Mouse (Mus musculus) hindbrain, embryonic 12.5 days (tissue): ENCODE measurements around the gene Xpr1. TPM values are rescaled to one million over a fixed set of nuclear protein-coding genes. Genes with fewer than 3 reads are reported as not detected.

Source experiments
- ATAC-seq: fragments of 200-750 bp; cut with Nextera tagmentation; 2 replicates; pipeline ENCODE4 v1.8.0; 2017; ENCODE audit warnings: moderate TSS enrichment; ENCODE audit not compliant: low FRiP score
- H3K27ac ChIP-seq: fragments of 300-500 bp; sonication (generic); 2 replicates; pipeline ENCODE4 v1.5.1; 2016; ENCODE audit warnings: mild to moderate bottlenecking
- H3K27me3 ChIP-seq: fragments of 300-500 bp; sonication (generic); 2 replicates; pipeline ENCODE4 v1.6.1; 2016; ENCODE audit warnings: mild to moderate bottlenecking
- H3K36me3 ChIP-seq: fragments of 300-500 bp; sonication (generic); 2 replicates; pipeline ENCODE4 v1.6.1; 2016; ENCODE audit warnings: mild to moderate bottlenecking
- H3K4me1 ChIP-seq: fragments of 300-500 bp; sonication (generic); 2 replicates; pipeline ENCODE4 v1.6.1; 2016
- H3K4me2 ChIP-seq: fragments of 300-500 bp; sonication (generic); replicated peaks from 2 replicates; pipeline ENCODE4 v1.6.1; 2016; ENCODE audit warnings: mild to moderate bottlenecking
- H3K4me3 ChIP-seq: fragments of 300-500 bp; sonication (generic); 2 replicates; pipeline ENCODE4 v1.5.1; 2016; ENCODE audit warnings: mild to moderate bottlenecking
- H3K9ac ChIP-seq: fragments of 300-500 bp; sonication (generic); 2 replicates; pipeline ENCODE4 v1.6.1; 2016; ENCODE audit warnings: mild to moderate bottlenecking, moderate library complexity
- H3K9me3 ChIP-seq: fragments of 300-500 bp; sonication (generic); replicated peaks from 2 replicates; pipeline ENCODE4 v1.6.1; 2016; ENCODE audit warnings: mild to moderate bottlenecking
- WGBS: fragments of 180-500 bp; shearing (Covaris S2); methylation state at CpG from one replicate; pipeline ENCODE4 v1.1.7; 2016; 5-methylcytosine and 5-hydroxymethylcytosine counted together
- polyA plus RNA-seq: library from polyadenylated mRNA; unstranded; fragments of >200 nt; fragmentation: Nextera tagmentation; extraction: Ambion mirVana; gene quantifications from 2 replicates; pipeline ENCODE4 v1.2.1, GENCODE M21; 2016

Gene Xpr1
- polyA plus RNA-seq, 1 experiment from 2014 or later: 31.1 TPM

DNA sequence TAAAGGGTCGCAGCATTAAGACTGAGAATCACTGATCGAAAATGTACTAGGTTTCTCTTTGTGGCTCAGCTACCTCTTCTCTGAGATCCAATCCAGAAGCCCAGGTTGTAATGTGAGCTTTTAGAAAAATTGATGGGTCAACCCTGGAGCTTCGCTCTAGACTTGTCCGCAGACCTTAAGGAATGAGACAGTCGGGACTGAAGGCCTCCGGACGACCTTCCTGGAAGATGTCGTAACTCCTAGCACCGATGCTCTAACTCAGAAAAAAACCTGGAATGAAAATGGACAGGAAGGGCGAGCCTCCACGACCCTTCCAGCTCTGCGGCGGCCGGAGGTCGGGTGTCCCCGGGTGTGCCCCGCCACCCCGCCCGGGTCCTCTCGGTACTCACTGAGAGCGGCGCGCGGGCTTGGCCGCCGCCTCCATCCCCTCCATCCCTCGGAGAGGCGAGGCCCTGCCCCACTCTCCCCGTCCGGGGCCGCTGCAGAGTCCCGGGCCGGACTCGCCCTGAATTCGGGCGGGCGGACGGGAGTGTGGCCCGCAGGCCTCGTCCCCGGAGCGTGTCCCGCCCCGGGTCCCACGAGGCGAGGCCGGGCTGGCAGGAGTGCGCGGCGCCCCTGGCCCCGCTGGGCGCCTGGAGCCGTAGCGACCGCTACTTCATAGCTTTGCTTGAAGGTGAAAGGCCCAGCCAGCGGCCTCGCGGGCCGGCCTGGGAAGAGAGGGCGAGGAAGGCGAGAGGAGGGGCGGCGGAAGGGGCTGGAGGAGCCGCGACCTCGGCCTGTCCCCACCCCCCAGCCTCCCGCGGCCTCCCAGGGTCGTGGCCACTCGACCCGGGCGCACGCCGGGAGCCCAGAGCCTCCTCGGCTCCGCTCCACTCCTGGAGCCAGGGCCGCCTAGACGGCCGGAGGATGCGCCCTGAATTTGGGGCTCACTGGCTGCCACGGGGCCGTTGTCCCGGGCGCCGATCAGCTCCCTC is 173.1 kb downstream of the Xpr1 start, which contains the start of gene BC034090:
Gene BC034090, minus strand, starts transcription at position 648 of the 974 bp plus-strand sequence.
- H3K4me3 ChIP-seq: peak within 1 kb of the TSS; percentile 51
- H3K9ac ChIP-seq: peak within 1 kb of the TSS; percentile 76
- H3K4me2 ChIP-seq: peak within 1 kb of the TSS; percentile 83
- ATAC-seq: peak; percentile 66
- 2% methylated on average over 77 of the region's 85 CpGs for WGBS
- H3K27ac ChIP-seq: peak within 1 kb of the TSS; percentile 52; the same call in 1 of the 2 replicates
- H3K4me1 ChIP-seq: peaks cover 12% of the 10 kb centered on the region
- no peaks in the 10 kb centered on the region for H3K9me3 ChIP-seq
- H3K27me3 ChIP-seq: peaks cover 30% of the 10 kb centered on the region
- H3K36me3 ChIP-seq: no peaks in the 10 kb centered on the region

DNA sequence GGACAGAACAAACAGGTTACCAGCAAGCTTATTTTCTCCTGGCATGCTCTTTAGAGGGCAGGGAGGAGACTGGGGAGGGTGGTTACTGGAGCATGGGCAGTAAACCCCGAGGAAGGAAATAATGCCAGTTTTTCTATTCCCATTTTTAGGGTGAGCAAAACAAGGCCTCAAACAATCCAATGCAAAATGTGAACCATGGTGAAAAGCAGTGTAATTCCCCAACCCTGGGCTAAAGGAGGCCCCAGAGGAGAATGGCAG is 174.8 kb downstream of the Xpr1 start:
- Histone ChIP-seq H3K27me3 (peaks cover 30% of the 10 kb centered on the region), H3K9ac (no peak overlapping the region), H3K36me3 (no peaks in the 10 kb centered on the region), H3K9me3 (no peaks in the 10 kb centered on the region), H3K27ac (no peak overlapping the region), H3K4me2 (no peak overlapping the region), H3K4me1 (peaks cover 17% of the 10 kb centered on the region), H3K4me3 (no peak overlapping the region)
- WGBS: 70% methylated on average over 1 of the region's 1 CpGs
- no peak for ATAC-seq

DNA sequence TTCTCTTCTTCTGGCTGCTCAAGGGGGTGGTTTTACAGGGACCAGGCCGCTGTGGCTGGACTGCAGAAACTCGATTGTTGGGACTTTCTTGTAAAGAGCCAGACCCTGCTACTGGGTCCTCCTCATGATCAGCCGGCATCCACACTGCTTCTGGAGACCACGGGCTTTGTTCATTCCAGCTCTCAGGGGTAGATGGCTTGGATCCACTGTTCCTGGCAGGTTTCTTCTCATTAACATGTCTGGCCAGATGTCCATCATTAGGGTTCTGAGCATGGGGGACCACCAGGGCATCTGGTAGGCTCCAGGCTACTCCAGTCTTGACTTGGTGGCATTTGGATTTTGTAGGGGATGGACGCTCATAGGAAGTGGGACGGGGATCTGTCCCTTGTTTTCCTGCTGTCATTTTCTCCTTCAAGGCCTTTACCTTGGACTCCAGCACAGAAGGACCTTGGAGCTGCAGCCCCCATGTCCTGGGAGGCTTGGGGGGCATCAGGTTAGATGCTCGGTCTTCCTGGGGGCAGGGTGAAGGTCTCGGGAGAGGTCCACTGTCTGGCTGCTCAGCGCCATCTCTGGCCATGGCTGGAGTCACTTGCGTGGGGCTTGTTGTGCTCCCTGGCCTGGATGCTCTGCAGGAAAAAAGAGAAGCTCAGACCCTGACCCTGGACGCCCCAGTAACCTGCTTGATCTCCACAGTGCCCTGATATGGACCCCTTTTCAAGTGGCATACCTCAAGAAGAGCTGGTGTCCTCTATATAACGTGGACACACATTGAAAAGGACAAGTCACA is 175.3 kb downstream of the Xpr1 start:
- H3K27ac ChIP-seq: no peak overlapping the region
- no peak overlapping the region for H3K9ac ChIP-seq
- 76% methylated on average over 12 of the region's 12 CpGs for WGBS
- H3K4me3 ChIP-seq: no peak overlapping the region
- no peaks in the 10 kb centered on the region for H3K9me3 ChIP-seq
- no peaks in the 10 kb centered on the region for H3K36me3 ChIP-seq
- peaks cover 30% of the 10 kb centered on the region for H3K27me3 ChIP-seq
- peaks cover 23% of the 10 kb centered on the region for H3K4me1 ChIP-seq
- ATAC-seq: no peak
- H3K4me2 ChIP-seq: no peak overlapping the region

DNA sequence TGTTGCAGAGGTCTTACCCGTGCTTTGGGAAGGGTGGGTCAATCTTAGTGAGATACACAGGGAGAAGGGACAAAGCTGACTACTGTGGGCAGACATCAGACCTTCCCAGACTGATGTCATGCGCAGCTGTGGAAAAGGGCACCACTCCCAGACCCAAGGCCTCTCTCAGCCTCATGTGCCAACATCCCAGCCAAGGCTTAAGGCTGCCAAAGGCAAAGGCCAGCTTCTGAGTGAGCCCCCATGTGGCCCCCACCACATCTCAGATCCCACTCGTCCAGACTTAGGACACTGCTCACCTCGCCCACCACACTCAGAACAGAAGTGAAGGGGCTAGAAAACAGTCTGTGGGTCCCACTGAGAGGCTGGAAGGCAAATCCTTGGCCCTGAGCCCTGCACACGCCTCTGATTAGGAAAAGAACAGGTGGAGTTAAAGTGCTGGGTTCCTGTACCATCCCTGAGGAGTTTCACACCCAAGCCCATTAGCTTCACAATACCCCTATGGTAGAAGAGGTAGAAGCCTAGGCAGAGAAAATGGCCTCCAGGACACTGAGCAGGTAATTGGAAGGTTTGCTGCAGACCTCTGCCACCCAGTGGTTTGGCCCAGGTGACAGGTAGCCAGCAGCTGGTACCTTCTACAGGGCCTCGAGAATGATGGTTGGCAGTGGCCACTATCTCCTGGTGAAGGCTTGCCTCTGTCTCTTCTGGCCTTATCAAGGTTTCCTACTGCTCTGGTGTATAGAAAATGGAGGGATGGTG is 177.1 kb downstream of the Xpr1 start:
- Histone ChIP-seq H3K9me3 (no peaks in the 10 kb centered on the region), H3K4me1 (peaks cover 38% of the 10 kb centered on the region), H3K4me3 (no peak overlapping the region), H3K36me3 (no peaks in the 10 kb centered on the region), H3K4me2 (no peak overlapping the region), H3K9ac (no peak overlapping the region), H3K27ac (no peak overlapping the region), H3K27me3 (peaks cover 16% of the 10 kb centered on the region)
- ATAC-seq: no peak
- WGBS: 81% methylated on average over 6 of the region's 6 CpGs

DNA sequence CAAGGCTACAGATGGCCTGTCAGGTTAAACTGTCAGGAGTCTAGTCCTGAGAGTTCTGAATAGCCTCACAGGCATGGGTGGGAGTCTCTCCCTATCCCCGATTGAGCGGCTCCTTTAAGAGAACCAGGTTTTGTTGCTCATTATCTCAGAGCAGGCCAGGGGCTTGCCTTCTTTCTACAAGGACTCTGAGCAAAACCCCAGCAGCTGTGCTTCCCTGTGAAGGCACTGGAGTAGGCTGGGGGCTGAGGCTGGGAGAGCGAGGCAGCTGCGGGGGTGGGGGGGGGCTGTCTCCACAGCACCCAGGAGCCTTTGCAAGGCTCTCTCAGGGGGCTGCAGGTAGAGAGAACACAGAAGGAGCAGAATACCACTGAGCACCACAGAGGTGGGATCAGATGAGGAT is 178.0 kb downstream of the Xpr1 start:
- Histone ChIP-seq H3K4me1 (peaks cover 40% of the 10 kb centered on the region), H3K27ac (no peak overlapping the region), H3K4me2 (no peak overlapping the region), H3K36me3 (no peaks in the 10 kb centered on the region), H3K9me3 (no peaks in the 10 kb centered on the region), H3K4me3 (no peak overlapping the region), H3K9ac (0 out of 2 replicates have a peak overlapping the region, but pooled peaks have one; percentile 18), H3K27me3 (peaks cover 6% of the 10 kb centered on the region; the same call in 1 of the 2 replicates)
- no peak for ATAC-seq
- 62% methylated on average over 4 of the region's 4 CpGs for WGBS

DNA sequence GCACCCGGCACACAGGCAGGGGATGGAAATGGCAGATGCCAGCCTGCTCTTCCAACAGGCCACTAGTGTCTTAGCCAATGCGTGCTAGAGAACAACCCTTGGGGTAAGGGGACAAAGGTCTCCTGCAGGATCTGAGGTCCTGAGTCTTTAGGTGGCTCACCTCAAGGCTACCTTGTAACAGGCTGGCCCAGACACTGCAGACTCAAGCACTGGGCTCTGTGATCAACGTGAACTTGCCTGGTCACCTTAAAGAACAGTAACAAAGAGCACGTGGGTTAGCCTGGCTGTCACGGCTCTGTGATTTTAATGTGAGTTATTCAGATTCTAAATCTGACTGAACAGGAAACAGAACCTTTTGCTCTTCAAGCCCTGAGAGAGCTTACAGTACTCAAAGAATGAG is 179.1 kb downstream of the Xpr1 start:
- Histone ChIP-seq H3K27ac (no peak overlapping the region), H3K9ac (no peak overlapping the region), H3K27me3 (peaks cover 2% of the 10 kb centered on the region; the same call in 1 of the 2 replicates), H3K9me3 (no peaks in the 10 kb centered on the region), H3K36me3 (no peaks in the 10 kb centered on the region), H3K4me1 (peaks cover 47% of the 10 kb centered on the region), H3K4me3 (no peak overlapping the region), H3K4me2 (no peak overlapping the region)
- WGBS: 86% methylated on average over 5 of the region's 5 CpGs
- ATAC-seq: no peak

DNA sequence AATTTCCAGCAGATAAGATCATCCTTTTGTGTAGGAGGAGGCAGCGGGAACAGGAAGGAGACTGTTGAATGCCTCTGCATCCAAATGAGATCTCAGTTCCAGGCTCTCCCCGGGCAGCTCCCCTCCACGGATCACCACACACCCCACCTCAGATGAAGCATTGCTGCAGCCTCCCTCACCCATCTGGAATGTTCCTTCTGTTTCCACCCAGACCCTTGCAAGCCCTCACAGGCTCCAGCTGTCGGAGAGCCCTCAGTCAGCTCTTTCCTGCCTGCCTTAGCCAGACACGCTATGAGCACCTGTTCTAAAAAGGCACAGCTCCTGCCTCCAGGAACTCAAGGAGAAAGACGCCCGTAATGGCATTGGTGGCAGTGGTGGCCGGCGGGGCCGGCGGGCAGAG is 179.8 kb downstream of the Xpr1 start:
- no peak overlapping the region for H3K4me3 ChIP-seq
- WGBS: 71% methylated on average over 11 of the region's 11 CpGs
- no peak for ATAC-seq
- H3K9ac ChIP-seq: no peak overlapping the region
- peaks cover 54% of the 10 kb centered on the region for H3K4me1 ChIP-seq
- H3K36me3 ChIP-seq: no peaks in the 10 kb centered on the region
- no peak overlapping the region for H3K27ac ChIP-seq
- H3K9me3 ChIP-seq: no peaks in the 10 kb centered on the region
- no peak overlapping the region for H3K4me2 ChIP-seq
- H3K27me3 ChIP-seq: no peaks in the 10 kb centered on the region; the same call in 1 of the 2 replicates

DNA sequence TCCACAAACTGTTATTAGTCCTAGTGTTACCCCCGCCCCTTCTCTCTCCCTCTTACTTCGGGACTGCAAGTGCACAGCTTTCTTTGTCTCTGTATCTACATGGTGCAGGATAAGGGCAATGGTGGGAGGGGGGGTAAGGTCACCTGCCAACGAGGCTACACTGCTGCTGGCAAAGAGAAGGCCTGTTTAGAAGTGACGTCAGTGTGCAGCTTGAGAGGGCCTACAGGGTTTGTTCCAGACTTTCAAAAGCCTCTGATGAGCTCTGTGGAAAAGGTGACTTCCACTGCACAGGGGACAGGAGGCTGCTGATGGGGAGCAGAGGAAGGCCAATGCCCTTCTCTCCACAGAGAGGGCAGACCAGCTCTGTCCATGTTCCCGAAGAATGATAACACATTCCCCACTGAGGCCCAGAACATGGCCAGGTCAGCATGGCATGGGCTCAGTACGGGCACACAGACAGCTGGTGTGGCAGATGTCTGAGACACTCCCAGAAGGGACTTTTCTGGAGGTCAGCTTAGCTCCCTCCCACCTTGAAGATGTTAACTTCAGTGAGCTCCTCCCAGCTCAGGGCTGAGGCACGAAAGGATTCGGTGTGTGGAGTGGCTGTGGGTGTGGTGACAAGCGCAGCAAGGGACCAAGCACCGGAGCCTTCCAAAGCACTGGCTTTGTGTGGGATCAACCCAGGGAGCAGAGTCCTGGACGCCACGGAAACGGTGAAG is 180.8 kb downstream of the Xpr1 start:
- Histone ChIP-seq H3K4me2 (no peak overlapping the region), H3K36me3 (no peaks in the 10 kb centered on the region), H3K9ac (no peak overlapping the region), H3K27me3 (no peaks in the 10 kb centered on the region; the same call in 1 of the 2 replicates), H3K9me3 (no peaks in the 10 kb centered on the region), H3K4me1 (peaks cover 64% of the 10 kb centered on the region), H3K4me3 (no peak overlapping the region), H3K27ac (no peak overlapping the region)
- ATAC-seq: no peak
- WGBS: 53% methylated on average over 13 of the region's 13 CpGs

DNA sequence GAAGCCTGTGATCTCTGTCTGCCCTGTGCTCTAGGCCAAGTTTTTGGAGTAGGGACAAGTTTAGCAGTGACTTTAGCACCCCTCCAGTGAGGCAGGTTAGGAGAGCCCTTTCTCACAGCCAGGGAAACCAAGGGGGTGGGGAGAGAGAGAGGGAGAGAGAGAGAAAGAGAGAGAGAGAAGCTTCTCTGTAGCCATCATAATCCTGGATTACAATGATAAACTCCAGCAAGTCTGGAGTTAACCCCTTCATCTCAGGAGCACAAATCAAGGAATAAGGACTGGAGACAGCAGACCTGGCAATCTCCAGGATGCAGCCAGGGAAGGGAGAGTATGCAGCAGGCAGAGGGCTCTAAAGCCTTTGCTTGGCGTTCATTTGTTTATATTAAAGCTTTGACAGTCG is 181.6 kb downstream of the Xpr1 start:
- H3K27ac ChIP-seq: no peak overlapping the region; the same call in 1 of the 2 replicates
- ATAC-seq: no peak

DNA sequence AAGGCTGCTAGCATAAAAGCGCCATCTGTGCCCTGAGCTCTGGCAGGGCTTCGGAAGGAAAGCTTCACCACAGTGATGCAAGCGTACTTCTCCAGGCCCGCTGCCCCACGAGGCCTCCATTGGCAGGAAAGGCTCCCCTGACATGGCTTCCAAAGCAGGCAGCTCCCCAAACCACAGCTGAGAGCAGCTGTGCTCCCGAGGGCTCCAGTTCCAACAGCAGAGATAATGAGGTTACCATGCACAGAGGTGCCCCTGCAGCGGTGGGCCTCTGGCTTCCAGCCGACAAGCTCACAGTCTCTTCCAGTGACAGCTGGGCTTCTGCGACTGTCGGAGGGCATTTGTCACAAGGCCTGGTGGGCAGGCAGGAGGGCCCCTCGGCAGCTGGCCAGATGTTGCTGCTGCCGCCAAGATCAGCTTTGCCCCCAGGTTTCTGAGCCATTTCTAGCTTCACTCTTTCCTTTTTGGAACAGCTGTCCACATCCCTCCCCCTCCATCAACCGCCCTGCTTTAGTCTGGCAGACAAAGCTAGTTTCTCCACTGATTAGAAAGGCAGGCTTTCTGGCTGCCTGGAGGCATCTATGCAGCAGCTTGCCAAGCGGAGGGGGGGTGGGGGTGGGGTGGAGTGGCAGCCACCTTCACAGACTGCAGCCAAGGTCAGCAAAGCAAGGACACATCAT is 183.1 kb downstream of the Xpr1 start:
- Histone ChIP-seq H3K9ac (0 out of 2 replicates have a peak overlapping the region, but pooled peaks have one; percentile 15), H3K4me1 (peaks cover 81% of the 10 kb centered on the region), H3K27me3 (no peaks in the 10 kb centered on the region; the same call in 1 of the 2 replicates), H3K36me3 (no peaks in the 10 kb centered on the region), H3K9me3 (no peaks in the 10 kb centered on the region), H3K27ac (peak overlapping the region; percentile 89), H3K4me2 (no peak overlapping the region), H3K4me3 (no peak overlapping the region)
- ATAC-seq: peak; percentile 23
- WGBS: 18% methylated on average over 14 of the region's 14 CpGs

More for the DNA sequence above, 181.6 kb downstream of the Xpr1 start:
- Histone ChIP-seq H3K27me3 (no peaks in the 10 kb centered on the region; the same call in 1 of the 2 replicates), H3K4me2 (no peak overlapping the region), H3K36me3 (no peaks in the 10 kb centered on the region), H3K9ac (no peak overlapping the region), H3K4me3 (no peak overlapping the region), H3K4me1 (peaks cover 70% of the 10 kb centered on the region), H3K9me3 (no peaks in the 10 kb centered on the region)
- WGBS: 54% methylated on average over 2 of the region's 2 CpGs

DNA sequence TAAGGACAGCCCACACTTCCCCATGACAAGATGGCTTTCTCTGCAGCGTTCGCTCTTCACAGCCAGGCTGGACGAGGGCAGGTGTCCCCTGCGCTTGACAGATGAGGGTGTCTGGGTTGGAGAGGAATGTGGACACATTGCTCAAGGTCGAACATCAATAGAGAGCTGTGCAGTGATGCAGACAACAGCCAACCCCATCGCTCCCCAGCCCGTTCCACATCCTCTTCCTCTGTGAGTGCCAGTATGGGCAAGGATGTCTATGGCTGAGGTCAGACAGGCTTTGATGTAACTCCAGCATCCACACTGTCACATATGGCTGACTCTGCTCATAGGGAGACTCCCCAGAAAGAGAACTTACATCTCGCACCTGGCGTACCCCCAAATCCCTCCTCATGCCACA is 183.8 kb downstream of the Xpr1 start:
- no peak overlapping the region for H3K9ac ChIP-seq
- no peak for ATAC-seq
- no peaks in the 10 kb centered on the region; the same call in 1 of the 2 replicates for H3K27me3 ChIP-seq
- H3K27ac ChIP-seq: peak overlapping the region; percentile 89
- no peaks in the 10 kb centered on the region for H3K36me3 ChIP-seq
- no peak overlapping the region for H3K4me2 ChIP-seq
- peaks cover 85% of the 10 kb centered on the region for H3K4me1 ChIP-seq
- H3K9me3 ChIP-seq: no peaks in the 10 kb centered on the region
- no peak overlapping the region for H3K4me3 ChIP-seq
- 70% methylated on average over 9 of the region's 9 CpGs for WGBS
